Mouse (Mus musculus) embryo, embryonic 11 days (tissue): ENCODE data around the gene Tmem102.
A peak's percentile ranks its signal among the peaks of the same experiment; 100 is the strongest.

Source experiments
- DNase-seq: peaks from one replicate; pipeline ENCODE4 v3.0.0-alpha.2; 2015

Gene Tmem102

DNA sequence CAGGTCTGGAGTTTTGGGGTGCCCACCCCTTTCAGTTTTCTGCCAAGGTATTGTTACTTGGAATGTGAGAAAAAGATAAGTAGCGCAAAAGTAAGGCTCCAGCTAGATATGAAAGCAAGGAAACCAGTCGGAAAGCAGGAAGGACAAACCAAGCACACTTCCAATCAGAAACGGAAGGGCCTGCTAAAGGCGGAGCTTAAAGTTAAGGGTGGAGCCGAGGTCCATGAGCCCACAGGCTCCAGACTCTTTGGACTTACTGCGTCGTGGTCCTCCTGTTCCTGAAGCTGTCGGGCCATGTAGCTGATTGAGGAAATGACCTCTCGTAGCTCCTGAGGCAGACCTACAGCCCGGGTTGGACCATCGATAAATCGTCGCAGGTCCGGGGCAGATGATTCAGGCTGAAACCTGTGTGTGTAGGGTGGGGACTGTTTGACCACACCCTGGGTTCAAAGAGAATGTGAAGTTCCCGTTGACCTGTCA is 20.6 kb downstream of the Tmem102 start:
- no peak for DNase-seq

DNA sequence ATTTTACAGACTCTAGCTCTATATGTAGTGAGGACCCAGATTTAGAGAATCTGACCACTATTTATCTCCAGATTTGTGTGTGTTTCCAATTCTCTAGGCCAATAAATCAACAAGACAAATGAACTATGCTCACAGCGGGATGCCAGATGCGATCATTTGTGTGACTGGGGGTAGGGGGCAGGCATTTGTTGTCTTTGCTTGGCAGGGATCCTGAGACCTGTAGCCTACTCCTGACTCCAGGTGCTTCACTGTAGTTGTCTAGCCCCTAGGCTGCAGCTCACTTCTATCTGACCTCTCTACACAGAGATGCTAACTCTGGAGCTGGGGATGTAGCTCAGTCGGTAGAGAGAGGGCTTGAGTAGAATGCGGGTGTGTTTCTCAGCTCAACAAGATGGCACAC is 23.6 kb downstream of the Tmem102 start:
- DNase-seq: no peak

DNA sequence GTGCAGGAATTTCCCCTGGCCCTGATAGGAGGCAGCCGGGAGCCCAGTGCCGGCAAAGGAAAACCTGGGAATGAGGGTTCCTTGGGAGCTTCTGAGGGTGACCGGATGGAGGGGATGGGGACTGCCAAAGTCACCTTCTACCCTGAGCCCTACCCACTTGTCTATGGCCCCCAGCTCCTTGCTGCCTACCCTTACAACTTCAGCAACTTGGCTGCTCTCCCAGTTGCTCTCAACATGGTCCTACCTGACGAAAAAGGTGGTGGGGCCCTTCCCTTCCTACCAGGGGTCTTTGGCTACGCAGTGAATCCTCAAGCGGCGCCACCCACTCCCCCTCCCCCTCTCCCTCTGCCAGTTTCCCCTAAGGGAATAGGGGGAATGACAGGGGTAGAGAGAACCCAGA is 26.4 kb downstream of the Tmem102 start:
- DNase-seq: no peak

DNA sequence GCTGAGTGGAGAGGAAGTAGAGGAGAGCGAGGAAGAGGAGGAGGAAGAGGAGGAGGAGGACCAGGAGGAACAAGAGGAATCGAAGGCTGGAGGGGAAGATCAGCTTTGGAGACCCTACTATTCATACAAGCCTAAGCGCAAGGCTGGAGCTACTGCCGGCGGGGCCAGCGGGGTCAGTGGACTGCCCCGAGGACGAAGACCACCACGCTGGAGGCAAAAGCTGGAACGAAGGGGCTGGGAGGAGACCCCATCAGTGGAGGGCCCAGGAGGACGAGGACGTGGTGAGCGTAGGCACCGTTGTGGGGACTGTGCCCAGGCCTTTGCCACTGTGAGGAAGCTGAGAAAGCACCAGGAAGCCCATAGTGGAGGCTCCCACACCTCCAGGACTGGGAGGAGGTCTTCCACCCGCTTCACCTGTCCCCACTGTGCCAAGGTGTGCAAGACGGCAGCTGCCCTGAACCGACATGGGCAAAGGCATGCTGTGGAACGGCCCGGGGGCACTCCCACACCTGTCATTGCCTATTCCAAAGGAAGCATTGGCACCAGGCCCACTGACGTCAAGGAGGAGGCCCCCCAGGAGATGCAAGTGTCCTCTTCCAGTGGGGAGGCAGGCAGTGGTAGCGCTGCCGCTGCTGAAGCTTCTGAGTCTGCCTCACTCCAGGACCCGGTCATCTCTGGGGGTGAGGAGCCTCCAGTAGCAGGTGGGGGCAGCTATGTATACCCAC is 27.0 kb downstream of the Tmem102 start:
- DNase-seq: no peak

DNA sequence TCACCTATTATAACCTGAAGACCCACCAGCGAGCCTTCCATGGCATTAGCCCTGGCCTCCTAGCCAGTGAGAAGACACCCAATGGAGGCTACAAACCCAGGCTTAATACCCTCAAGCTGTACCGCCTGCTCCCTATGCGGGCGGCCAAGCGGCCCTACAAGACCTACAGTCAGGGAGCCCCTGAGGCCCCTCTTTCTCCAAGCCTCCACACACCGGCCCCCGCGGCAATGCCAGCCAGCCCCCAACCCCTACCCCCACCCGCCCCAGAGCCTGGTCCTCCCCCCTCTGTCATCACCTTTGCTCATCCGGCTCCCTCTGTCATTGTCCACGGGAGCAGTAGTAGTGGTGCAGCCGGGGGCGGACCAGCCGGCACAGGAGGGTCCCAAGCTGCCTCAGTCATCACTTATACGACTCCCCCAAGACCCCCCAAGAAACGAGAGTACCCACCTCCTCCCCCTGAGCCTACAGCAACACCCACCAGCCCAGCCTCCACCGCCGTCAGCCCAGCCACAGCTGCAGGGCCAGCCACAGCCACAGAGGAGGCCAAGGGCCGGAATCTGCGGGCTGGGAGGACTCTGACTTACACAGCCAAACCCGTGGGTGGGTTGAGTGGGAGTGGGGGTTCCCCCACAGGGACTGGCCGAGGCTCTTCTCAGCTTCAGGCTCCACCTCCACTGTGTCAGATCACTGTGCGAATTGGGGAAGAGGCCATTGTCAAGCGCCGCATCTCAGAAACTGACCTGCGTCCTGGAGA is 27.7 kb downstream of the Tmem102 start:
- DNase-seq: no peak

DNA sequence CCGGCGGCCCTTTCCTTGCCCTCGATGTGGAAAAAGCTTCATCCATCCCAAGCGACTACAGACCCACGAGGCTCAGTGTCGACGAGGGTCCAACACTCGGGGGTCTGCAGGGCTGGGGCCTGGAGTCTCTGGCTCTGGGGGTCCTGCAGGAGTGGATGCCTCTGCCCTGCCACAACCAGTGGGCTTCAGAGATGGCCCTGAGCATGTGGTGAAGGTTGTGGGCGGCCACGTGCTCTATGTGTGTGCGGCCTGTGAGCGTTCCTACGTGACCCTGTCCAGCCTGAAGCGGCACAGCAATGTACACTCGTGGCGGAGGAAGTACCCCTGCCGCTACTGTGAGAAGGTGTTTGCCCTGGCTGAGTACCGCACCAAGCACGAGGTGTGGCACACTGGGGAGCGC is 28.9 kb downstream of the Tmem102 start:
- DNase-seq: no peak

DNA sequence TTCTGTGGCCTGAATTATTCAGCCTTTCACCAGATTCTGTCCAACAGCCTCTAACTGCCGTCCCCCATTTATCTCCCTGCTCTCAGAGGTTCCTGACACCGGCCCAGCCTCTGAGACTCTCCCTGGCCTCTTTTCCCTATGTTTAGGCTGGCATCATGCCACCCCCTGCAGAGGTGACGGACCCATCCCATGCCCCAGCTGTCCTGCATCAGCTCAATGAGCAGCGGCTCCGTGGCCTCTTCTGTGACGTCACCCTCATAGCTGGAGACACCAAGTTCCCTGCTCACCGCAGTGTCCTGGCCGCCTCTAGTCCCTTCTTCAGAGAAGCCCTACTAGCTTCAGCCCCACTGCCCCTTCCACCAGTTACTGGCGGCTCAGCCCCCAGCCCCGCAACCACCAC is 29.7 kb downstream of the Tmem102 start:
- DNase-seq: no peak

DNA sequence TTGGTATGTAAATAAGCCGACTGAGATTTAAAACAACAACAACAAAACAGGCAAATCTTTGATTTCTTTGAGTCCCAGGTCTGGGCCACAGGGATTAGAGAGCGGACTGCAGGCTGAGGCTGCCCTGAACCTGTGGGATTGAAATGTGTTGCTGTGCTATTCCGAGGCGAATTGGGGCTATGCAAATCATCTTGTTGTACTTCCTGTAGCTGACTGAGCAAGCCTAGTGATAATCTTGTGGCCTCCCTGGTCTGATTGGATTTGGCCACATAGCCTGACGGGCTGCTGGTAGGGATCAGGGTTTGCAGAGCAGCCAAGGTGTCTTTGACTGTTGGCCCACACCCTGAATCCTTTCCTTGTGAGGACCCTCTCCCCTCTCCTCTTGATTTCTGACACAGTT is 30.5 kb downstream of the Tmem102 start:
- no peak for DNase-seq

DNA sequence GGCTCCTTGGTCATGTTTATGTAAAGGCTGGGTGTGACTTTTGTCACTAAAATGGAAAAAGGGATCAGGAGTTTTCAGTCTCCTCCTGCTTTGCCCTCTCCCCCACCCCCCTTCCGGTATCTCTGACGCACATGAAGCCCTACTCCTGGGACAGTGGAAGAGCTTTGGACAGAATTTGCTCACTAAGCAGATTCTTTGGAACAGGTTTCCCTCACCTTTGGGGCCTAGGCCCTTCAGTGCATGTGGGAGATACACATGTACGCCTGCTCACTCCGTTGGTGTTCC is 37.9 kb downstream of the Tmem102 start:
- no peak for DNase-seq

DNA sequence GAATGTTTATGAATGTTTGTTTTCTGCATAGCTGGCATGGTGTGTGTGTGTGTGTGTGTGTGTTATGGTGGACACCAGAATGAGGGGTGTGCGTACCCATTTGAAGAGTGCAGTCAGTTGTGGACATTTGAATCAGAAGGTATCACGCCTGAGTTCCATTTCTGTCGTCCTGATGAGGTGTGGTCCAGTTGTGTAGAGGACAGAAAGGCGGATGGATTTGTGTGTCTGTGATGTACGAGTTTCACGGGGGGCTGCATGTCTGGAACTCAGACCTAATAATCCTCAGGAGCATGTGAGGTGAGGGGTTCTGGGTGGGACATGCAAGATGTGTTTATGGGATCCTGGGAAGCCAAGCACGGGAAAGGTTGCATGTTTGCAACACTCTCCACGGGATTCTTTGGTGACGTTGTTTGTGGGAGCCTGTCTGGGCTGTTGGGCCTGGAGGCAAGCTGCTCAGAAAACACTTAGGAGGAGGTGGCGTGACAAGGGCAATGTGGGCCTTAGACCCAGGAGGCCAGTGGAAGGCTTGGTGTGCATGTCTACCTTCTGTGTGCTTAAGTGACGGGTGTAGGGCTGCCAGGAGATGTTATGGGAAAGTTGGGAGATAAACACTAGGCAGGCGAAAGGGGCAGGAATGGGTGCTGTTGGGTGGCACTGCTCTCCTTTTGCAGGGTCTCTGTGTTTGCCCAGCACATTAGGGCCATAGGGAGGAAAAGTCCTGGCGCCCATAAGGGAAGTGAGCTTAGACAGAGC is 38.4 kb downstream of the Tmem102 start:
- DNase-seq: no peak

DNA sequence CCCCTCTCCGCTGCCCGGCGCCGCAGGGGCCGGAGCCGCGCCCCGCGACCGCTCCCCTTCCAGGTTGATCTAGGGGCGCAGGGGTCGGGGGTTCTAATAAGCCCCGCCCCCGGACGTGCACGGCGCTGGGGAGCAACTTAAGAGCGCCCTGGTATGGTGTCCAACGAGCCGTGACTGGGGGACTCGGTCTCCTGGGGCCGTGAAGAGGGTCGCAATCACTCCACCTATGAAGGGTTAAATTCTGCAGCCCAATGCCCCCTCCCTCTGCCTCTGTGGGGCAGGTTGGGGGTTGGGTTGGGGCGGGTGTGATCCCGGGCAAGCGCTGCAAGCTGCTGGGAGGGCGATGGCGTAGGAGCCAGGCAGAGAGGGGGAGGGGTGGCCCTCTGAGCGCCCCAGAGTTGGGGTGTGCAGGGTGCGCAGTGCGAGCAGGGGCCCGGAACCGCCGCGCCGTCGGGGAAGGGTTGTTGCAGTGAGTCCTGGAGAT is 39.3 kb downstream of the Tmem102 start:
- peak; percentile 66 for DNase-seq

DNA sequence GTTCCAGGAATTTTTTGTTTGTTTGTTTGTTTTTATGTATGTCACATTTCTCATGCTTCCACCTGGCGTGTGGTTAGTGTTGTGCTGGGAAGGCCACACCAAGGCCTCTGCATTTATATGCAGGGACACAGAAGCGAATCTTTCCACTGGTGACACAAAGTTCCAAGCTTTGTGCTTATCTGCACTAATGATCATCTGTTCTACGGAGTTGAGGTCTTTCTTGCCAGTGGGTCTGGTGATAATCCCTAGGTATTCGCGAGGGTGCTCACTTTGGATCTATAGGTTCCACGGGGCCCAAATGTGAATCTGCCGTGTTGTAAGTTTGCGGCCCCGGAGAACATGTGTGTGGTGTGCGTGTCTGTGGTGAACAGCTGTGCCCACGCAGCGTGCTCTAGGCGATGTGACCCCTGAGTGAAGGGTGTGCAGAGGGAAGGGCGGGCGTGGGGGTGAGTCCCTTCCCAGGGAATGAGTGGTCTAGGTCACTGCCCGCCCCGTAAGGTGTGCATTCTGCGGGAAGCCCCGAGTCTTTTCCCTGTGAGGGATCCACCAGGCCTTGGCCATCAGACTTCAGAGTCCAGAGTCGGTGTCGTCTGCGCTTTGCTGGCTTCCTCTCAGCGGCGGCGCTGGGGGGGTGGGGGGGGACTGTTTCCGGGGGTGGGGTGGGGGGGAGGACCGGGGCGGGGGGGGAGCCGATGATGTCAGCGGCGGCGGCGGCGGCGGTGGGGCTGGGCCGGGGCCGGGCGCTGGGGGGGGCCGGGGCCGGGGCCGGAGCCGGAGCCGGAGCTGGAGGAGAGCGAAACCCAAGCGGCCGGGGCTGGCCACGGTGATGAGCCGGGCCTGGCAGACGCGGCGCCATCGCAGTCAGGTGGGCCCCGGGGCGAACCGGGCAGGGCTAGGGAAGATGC is 40.0 kb downstream of the Tmem102 start, which contains the start of gene Zbtb4:
Gene Zbtb4 (plus strand): TSS at position 692 of the 905 bp plus-strand sequence.
- peak; percentile 43 for DNase-seq

DNA sequence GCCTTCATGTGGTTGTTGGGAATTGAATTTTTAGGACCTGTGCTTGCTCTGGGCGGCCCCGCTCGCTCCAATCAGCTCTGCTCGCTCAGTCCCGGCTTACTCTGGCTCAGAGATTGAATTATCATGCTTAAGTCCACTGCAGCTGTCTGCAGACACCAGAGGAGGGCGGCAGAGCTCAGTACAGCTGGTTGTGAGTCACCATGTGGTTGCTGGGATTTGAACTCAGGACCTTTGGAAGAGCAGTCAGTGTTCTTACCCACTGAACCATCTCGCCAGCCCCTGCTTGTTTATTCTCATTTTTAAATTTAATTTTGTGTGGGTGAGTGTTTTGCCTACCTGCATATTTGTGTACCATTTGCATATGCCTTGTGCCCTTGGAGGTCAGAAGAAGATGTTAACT is 41.9 kb downstream of the Tmem102 start:
- DNase-seq: peak; percentile 33

DNA sequence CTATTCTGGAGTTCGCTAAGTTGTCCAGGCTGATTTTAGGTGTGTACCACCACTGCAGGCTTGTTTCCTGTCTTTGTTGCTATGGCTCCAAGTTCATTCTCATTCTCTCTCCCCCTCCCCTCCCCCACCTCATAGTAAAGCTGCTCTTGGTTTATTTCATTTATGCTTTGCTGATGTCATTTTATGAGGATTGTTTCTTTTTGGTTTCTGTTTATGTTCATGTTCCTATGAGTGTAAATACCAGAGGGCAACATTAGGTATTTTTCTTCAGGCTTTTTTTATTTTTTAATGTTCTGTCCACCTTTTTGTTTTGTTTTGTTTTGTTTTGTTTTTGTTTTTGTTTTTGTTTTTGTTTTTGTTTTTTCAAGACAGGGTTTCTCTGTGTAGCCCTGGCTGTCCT is 43.6 kb downstream of the Tmem102 start, which contains the start of gene Slc35g3:
Gene Slc35g3 (minus strand): TSS at position 101 of the 400 bp plus-strand sequence.
- DNase-seq: no peak

DNA sequence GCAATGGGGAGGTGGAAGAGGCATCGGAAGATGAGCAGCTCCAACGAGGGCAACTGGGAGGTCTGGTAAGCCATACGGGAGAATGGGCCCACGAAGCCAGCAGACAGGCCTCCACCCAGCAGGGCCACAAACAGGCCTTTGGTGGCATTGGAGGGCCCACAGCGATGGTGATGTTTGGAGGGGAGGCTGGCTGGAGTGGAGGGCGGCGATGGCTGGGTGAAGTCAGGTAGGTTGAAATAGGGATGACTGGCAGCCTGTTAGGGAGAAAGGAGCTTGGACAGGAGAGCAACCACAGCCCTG is 44.6 kb downstream of the Tmem102 start:
- no peak for DNase-seq

DNA sequence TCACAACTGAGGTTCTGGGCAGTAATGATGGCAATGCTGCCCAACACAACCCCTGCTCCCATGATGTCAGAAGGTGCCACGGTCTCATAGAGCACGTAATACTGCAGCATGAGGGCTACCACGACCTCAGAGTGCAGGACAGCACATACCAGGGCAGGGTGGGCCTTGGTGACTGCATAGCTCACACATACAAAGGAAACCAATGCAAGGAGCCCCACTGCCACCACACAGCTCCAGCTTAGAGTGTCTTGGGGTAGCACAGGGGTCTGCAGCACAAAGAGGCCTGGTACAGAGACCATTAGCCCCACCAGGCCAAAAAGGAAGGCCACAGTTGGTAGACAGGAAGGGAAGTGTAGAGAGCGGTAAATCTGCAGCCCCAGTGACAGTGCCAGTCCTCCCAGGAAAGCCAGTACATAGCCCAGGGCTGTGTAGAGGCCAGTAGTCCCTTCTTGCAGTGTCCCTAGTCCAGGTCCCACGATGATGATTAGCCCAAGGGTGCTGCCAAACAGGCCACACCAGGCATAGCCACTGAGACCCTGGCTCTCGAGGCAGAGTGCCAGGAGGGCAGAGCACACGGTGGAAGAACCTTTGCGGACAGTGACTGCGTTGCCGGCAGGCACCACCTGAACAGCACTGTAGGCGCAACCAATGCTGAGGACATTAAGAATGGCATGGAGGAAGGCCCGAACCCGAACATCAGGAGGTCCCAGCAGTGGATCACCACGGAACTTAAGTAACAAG is 45.1 kb downstream of the Tmem102 start:
- DNase-seq: no peak

DNA sequence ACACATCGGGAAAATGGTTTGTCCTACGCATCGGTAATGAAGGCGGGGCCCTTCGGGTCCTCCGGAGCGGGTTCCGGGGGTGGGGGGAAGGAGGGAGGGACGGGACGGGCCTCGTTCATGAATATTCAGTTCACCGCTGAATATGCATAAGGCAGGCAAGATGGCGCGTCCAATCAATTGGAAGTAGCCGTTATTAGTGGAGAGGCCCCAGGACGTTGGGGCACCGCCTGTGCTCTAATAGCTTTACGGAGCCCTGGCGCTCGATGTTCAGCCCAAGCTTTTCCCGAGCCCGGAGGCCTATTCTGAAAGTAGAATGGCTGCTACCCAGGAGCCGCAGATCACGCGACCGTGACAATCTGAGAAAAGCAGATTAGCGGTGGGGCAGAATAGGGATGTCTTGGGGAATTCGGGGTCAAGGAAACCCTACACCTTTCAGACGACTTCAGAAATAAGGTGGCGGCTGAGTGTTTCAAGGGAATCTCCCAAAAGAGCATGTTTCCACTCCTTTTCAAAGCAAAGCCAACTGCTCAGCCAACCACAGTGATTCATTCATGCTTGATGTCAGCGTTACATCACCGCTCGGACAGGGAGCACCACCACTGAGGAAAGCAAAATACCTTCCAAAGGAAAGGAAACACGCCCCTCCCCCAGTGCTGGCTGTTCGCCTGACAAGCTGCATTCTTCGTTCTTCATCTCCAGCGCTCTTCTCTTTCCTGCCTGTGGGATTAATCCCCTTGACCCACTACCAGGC is 46.3 kb downstream of the Tmem102 start:
- DNase-seq: peak; percentile 97

DNA sequence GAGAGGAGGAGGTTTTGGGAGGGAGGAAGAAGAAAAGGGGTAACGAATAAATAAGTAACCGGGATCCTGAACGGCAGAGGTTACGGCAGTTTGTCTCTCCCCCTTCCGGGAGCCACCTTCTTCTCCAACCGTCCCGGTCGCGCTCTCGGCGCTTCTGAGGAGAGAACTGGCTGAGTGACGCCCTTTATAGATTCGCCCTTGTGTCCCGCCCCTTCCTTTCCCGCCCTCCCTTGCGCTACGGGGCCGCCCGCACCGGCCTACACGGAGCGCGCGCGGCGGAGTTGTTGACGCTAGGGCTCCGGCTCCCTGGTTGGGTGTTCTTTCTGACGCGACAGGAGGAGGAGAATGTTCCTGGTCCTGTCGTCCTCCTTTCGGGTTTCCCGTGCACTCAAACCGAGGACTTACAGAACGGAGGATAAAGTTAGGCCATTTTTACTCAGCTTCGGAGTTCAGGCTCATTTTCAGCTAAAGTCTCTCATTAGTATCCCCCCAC is 46.9 kb downstream of the Tmem102 start, which contains the start of gene Polr2a:
Gene Polr2a (minus strand): TSS at position 160 of the 493 bp plus-strand sequence.
- peak; percentile 99 for DNase-seq

DNA sequence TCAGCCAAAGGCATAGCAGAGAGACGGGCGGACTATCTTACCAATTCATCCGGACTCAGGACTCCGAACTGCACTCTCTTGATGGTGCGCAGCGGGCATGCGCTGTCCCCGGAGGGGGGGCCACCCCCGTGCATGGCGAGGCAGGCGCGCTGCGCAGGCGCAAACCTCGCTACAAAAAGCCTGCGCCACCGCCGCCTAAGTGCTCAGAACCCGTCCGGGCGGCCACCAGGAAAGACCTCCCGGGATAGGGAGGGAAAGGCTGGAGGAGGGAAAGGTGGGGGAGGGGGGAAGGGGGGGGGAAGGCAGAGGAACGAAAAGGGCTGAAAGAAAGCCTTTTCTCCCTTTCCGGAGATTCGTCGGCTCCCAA is 47.4 kb downstream of the Tmem102 start:
- peak; percentile 97 for DNase-seq

DNA sequence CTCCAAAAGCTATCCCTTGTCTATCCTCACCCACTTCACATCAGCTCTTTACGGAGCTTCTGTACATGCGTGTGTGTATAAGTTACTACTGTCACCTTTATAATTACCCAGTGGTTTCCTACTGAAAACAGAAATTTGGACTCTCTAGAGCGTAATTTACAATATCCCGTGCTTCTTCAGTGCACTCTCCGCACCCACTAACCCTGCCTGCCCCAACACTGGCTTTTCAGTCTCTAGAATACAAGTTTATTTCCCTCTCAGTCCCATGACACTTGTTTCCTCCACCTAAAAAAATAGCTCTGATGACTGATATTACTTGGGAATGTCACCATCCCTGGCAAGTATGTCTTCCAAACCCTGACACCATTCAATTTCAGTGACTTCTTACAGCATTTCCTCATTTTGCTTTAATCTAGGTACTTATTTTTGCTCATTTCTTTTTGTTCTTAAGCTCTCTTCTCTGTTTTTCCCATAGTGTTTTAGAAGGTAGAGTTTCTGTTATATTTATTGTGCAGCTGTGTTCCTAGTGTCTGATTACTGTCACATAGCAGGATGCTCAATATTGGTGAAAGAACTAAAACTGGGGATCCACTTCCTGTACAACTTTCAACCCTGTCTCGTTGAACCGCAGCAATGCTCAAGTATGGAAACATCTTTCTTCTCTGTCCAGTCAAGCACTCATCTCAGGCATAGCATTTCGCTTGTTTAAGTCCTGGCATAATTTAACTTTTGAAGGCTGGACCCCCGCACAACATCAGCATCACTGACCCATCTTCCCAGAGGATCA is 47.9 kb downstream of the Tmem102 start:
- no peak for DNase-seq
